Mouse (Mus musculus) forebrain, embryonic 13.5 days (tissue): ENCODE results near the gene Cbx6. TPM values are rescaled to one million over a fixed set of nuclear protein-coding genes. Genes with fewer than 3 reads are reported as not detected.
A peak's percentile ranks its signal among the peaks of the same experiment; 100 is the strongest.
"Not testable (repeated sequence)": the region's sequence is repeated elsewhere in the genome, so short reads cannot be mapped to it uniquely, and the experiment has no call there.

Experiments
- ATAC-seq: fragments of 200-750 bp; cut with Nextera tagmentation; 2 replicates; pipeline ENCODE4 v1.8.0; 2017
- H3K27ac ChIP-seq: fragments of 300-500 bp; sonication (generic); 2 replicates; pipeline ENCODE4 v1.5.1; 2015; ENCODE audit warnings: inconsistent platforms, mild to moderate bottlenecking, moderate library complexity
- H3K27me3 ChIP-seq: fragments of 300-500 bp; sonication (generic); 2 replicates; pipeline ENCODE4 v1.6.1; 2015; ENCODE audit warnings: mild to moderate bottlenecking, inconsistent platforms
- H3K36me3 ChIP-seq: fragments of 300-500 bp; sonication (generic); 2 replicates; pipeline ENCODE4 v1.6.1; 2015; ENCODE audit warnings: mild to moderate bottlenecking, inconsistent platforms; ENCODE audit not compliant: poor library complexity, severe bottlenecking
- H3K4me1 ChIP-seq: fragments of 300-500 bp; sonication (generic); 2 replicates; pipeline ENCODE4 v1.6.1; 2015; ENCODE audit warnings: inconsistent platforms
- H3K4me2 ChIP-seq: fragments of 300-500 bp; sonication (generic); 2 replicates; pipeline ENCODE4 v1.6.1; 2015; ENCODE audit warnings: inconsistent platforms, mild to moderate bottlenecking, moderate library complexity
- H3K4me3 ChIP-seq: fragments of 300-500 bp; sonication (generic); 2 replicates; pipeline ENCODE4 v1.5.1; 2015; ENCODE audit warnings: mild to moderate bottlenecking, inconsistent platforms
- H3K9ac ChIP-seq: fragments of 300-500 bp; sonication (generic); 2 replicates; pipeline ENCODE4 v1.6.1; 2015; ENCODE audit warnings: mild to moderate bottlenecking, inconsistent platforms
- H3K9me3 ChIP-seq: fragments of 300-500 bp; sonication (generic); replicated peaks from 2 replicates; pipeline ENCODE4 v1.6.1; 2016; ENCODE audit warnings: inconsistent platforms
- WGBS: fragments of 180-500 bp; shearing (Covaris S2); methylation state at CpG from one replicate; pipeline ENCODE4 v1.1.7; 2015; 5-methylcytosine and 5-hydroxymethylcytosine counted together
- polyA plus RNA-seq: library from polyadenylated mRNA; unstranded; fragments of >200 nt; fragmentation: Nextera tagmentation; extraction: Ambion mirVana; gene quantifications from 2 replicates; pipeline ENCODE4 v1.2.1, GENCODE M21; 2015

Gene Cbx6
- polyA plus RNA-seq, 1 experiment from 2014 or later = 39.0 TPM

DNA sequence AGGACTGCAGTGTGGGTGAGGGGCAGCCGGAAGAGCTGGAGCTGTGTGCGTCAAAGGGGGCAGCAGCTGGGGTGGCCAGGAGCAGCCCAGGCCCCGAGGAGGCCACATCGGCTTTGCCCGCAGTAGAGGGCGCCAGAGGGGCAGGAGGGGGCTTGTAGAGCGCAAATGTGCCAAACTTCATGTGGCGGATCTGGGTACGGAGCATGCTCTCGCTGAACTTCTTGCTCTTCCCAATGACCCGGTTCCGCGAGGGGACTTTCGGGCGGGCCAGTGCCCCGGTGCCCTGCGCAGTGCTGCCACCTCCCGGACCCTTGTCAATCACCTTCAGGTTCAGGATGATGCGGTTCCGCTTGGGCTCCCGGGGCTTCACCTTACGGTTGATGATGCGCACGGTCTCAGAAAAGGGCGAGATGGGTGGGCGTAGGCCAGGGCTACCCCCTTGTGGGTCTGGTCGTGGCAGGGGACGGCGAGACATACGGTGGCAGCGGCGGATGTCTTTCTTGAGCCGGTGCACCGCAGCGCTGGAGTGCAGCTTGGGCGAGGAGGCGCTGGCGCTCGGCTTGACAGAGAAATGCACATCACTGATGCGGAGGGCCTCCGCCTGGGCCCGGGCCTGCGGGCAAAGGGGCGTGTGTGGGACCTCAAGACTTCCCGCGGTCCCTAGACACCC is 6.0 kb downstream of the Cbx6 start:
- Histone ChIP-seq H3K27ac (peak overlapping the region; percentile 28; the same call in 1 of the 2 replicates), H3K4me2 (peak overlapping the region; percentile 16), H3K27me3 (no peaks in the 10 kb centered on the region), H3K4me3 (no peak overlapping the region), H3K36me3 (peaks cover 47% of the 10 kb centered on the region), H3K9me3 (no peaks in the 10 kb centered on the region), H3K9ac (peak overlapping the region; percentile 44; the same call in 1 of the 2 replicates), H3K4me1 (peaks cover 79% of the 10 kb centered on the region)
- ATAC-seq = no peak
- WGBS = 73% methylated on average over 46 of the region's 46 CpGs

DNA sequence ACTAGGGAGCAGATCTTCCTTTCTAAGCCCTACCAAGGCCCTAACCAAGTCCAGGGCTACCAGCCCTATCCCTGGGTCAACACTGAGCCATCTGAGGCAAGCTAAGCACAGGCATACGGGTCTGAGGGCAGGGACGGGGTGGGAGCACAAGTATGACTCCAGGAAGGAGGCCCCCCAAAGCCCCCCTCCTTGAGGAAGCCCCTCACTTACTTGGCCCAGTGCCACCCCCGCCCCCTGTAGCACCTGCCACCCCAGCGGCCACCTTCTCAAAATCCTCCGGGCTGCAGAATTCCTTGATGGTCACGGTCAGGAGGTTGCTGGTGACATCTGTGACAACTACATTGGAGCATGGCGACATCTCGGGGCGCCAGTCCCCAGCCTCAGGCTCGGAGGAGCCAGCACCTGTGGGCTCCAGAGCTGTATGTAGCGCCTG is 6.7 kb downstream of the Cbx6 start:
- ATAC-seq = no peak
- Histone ChIP-seq H3K27ac (peak overlapping the region; percentile 10; the same call in 1 of the 2 replicates), H3K4me1 (peaks cover 75% of the 10 kb centered on the region), H3K27me3 (no peaks in the 10 kb centered on the region), H3K4me3 (no peak overlapping the region), H3K4me2 (0 out of 2 replicates have a peak overlapping the region, but pooled peaks have one; percentile 4), H3K9ac (peak overlapping the region; percentile 44; the same call in 1 of the 2 replicates), H3K9me3 (no peaks in the 10 kb centered on the region), H3K36me3 (peaks cover 54% of the 10 kb centered on the region)
- 86% methylated on average over 11 of the region's 11 CpGs for WGBS

DNA sequence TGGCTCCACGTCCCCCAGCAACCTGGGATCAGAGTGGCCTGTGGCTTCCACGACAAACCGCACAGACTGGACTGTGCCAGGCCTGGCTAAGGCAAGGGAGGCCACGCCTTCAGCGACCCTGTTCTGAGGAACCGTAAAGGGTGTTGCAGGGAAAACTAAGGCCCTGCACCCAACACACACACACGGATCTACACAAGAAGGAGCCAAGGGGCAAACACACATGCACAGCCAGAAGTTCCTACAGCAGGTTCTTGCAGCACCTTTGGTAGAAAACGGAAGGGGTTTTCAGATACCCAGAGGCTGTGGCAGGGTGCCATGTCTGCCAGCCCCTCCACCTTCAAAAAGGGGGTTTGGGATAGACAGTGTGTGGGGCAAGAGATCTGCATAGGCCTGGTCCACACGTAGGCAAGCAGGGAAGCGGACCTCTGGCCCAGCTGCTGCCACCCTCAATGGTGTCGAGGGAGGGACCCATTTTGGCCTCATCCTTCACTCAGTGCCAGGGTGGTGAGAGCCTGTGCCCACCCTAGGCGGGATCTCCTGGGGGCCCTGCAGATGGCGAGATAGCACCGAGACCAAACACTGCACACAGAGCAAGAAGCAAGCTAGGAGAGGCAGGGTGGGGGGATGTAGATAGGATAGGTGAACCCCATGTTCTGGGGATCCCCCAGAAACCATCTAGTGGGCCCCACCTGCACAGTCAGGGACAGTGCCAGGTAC is 7.3 kb downstream of the Cbx6 start:
- peaks cover 75% of the 10 kb centered on the region for H3K4me1 ChIP-seq
- WGBS = 92% methylated on average over 14 of the region's 14 CpGs
- no peaks in the 10 kb centered on the region for H3K9me3 ChIP-seq
- peak overlapping the region; percentile 44 for H3K9ac ChIP-seq
- no peak overlapping the region for H3K4me3 ChIP-seq
- 0 out of 2 replicates have a peak overlapping the region, but pooled peaks have one; percentile 4 for H3K4me2 ChIP-seq
- peak overlapping the region; percentile 20 for H3K27ac ChIP-seq
- no peaks in the 10 kb centered on the region for H3K27me3 ChIP-seq
- no peak for ATAC-seq
- peaks cover 57% of the 10 kb centered on the region for H3K36me3 ChIP-seq

DNA sequence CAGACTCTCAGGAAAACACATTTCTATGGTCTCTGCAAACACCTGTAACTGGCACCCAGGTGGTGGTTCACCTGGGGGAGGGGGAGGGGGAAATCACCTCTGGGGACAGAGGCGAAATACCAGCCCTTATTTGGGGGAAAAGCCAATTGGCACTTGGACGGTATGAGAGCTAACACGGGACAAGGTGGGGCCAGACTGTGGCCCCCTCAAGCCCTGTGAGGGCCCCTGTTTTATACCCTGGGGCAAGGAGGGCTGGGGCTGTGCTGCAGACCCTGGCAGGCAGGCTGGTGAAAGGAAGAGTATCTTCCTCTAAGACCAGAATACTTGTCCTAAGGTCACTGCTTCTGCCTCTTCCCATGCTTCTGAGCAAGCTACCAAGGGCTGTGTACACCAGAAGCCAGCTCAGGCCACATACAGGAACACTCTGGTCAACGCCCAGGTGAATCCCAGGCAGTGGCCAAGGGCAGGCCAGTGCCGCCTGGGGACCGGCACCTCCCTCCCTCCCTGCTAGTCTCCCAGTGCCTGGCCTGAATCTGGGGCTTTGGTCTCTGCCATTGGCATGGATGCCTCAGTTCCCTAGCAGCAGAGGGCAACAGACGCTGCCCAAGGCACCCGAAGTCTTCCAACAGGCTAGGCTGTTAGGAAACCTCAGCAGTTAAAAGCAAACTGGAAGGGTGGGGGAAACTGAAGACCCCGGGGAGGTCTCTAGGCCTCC is 8.1 kb downstream of the Cbx6 start:
- H3K27ac ChIP-seq = no peak overlapping the region
- 89% methylated on average over 9 of the region's 9 CpGs for WGBS
- no peak for ATAC-seq
- H3K9ac ChIP-seq = peak overlapping the region; percentile 50
- no peak overlapping the region for H3K4me2 ChIP-seq
- H3K4me1 ChIP-seq = peaks cover 68% of the 10 kb centered on the region
- H3K9me3 ChIP-seq = no peaks in the 10 kb centered on the region
- no peak overlapping the region for H3K4me3 ChIP-seq
- H3K36me3 ChIP-seq = peaks cover 53% of the 10 kb centered on the region
- no peaks in the 10 kb centered on the region for H3K27me3 ChIP-seq

DNA sequence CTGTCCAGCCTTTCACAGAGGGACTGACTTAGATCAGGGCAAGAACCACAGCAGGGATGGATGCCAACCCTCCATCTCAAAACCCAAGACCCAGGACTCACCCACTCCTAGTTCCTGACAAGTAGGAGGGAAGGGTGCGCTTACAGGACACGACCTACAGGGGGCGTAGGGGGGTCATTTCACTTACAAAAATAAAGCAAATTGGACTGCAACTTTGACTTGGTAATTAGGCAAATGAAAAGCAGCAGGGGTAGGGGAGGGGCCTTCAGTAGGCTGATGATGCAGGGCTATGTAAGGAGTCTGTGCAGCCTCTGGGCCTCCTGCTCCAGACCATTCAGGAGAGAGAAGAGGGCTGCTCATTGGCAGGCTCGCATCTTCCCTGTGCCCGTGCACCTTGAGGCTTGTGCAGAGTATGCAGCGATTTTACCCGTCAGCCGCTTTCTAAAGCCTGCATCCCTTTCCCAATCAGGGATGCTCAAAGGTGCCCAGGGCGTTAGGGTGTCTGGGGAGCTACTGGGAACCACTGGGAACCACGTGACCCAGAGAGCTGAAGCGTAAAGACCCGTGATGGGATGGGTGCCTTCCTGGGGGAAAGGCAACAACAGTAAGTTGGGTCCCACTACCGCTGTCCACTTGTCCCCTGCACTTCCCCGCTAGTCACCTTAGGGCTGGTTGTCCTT is 9.2 kb downstream of the Cbx6 start:
- Histone ChIP-seq H3K4me3 (no peak overlapping the region), H3K4me1 (peaks cover 61% of the 10 kb centered on the region), H3K27me3 (no peaks in the 10 kb centered on the region), H3K36me3 (peaks cover 48% of the 10 kb centered on the region), H3K27ac (peak overlapping the region; percentile 26), H3K4me2 (0 out of 2 replicates have a peak overlapping the region, but pooled peaks have one; percentile 1), H3K9me3 (no peaks in the 10 kb centered on the region), H3K9ac (peak overlapping the region; percentile 18; the same call in 1 of the 2 replicates)
- ATAC-seq = peak; percentile 74
- 53% methylated on average over 14 of the region's 14 CpGs for WGBS

DNA sequence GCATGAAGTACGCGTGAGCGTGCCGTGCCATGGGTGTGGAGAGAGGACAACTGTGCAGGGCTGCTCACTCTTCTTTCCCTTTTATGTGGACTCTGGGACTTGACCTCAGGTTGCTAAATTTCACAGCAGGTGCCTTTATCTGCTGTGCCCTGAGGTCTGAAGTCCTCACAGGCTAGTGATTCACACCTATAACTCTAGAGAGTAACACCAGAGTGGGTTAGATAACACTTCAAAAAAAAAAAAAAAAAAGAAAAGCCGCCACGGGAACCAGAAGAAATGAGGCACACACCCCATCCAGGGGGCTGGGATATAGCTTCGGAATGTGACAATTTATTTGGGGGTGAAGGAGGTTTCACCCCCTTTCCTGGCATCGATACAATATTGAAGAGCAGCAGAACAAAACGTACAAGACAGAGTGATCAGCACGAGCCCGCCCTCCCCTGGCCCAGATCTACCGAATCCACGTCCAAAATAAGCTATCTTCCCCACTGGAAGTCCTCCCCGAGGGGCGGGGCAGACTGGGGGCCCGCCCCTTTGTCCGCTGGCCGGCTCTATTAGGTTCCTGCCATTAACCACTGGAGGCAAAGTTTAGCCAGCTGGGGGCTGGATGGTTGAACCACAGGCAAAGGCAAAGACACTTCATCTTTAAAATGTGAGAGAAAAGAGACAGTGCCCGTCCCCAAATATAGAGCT is 10.8 kb downstream of the Cbx6 start:
- peaks cover 45% of the 10 kb centered on the region for H3K4me1 ChIP-seq
- H3K9ac ChIP-seq = no peak overlapping the region
- H3K4me3 ChIP-seq = no peak overlapping the region
- H3K27me3 ChIP-seq = no peaks in the 10 kb centered on the region
- H3K4me2 ChIP-seq = no peak overlapping the region
- WGBS = 76% methylated on average over 19 of the region's 19 CpGs
- peaks cover 4% of the 10 kb centered on the region; the same call in 1 of the 2 replicates for H3K9me3 ChIP-seq
- ATAC-seq = no peak
- no peak overlapping the region for H3K27ac ChIP-seq
- peaks cover 42% of the 10 kb centered on the region for H3K36me3 ChIP-seq

DNA sequence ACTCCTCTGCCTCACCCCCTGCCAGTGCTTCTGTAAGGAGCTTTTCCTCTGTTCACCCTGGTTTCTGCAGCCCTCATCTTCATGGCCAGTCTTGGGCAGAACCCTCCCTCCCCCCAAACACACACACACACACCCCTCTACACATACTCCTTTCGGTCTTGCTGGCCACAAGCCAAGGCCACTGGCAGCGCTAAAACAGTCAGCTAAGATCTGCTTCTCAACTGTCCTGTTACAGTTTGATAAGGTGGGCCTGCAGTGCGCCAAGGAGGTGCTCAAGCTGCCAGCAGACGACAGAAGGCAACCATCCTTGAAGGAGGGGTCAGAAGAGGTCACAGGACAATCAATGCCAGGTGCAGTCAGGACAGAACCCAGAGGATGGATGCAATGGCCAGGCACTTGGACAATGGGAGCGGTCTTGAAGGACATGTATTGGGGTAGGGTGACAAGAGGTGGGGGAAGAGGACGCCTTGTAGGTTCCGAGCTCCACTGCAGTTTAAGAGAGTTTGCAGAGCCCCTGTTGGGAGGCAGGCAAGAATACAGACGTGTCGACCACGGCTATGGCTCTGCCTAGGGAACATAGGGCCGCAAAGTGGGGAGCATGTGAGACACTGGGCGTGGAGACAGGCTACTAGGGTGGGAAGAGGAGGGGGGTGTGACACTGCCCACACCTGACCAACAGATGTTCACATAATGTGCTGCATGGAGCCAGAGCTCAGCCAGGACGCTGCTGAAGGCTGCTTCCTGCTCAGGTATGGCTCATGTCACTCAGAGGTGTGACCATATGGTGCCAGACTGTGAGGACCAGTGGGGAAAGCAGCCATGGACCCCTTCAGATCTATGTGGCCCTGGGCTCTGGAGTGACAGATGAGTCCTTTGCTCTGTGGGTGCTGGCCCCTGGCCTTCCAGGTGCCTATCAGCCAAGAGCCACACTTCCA is 12.0 kb downstream of the Cbx6 start:
- peaks cover 30% of the 10 kb centered on the region for H3K36me3 ChIP-seq
- ATAC-seq = no peak

DNA sequence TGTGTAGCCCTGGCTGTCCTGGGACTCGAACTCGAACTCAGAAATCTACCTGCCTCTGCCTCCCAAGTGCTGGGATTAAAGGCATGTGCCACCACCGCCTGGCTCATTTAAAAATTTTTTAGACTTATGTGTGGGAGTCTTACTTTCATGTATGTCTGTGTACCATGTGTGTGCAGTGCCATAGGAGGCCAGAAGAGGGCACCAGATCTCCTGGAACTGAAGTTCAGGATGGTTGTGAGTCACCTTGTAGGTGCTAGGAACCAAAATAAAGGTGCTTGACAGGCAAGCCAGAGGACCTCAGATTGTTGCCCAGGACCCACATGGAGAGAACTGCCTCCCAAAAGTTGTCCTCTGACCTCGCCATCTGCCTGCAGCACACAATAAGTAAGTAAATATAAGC is 16.2 kb downstream of the Cbx6 start:
- Histone ChIP-seq H3K27me3 (no peaks in the 10 kb centered on the region), H3K4me1 (peaks cover 7% of the 10 kb centered on the region; the same call in 1 of the 2 replicates), H3K4me2 (no peak overlapping the region), H3K9me3 (peaks cover 9% of the 10 kb centered on the region; the same call in 1 of the 2 replicates), H3K9ac (no peak overlapping the region), H3K27ac (no peak overlapping the region), H3K4me3 (no peak overlapping the region), H3K36me3 (peaks cover 8% of the 10 kb centered on the region)
- 90% methylated on average over 4 of the region's 4 CpGs for WGBS
- no peak for ATAC-seq

More for the DNA sequence above, 12.0 kb downstream of the Cbx6 start:
- H3K9ac ChIP-seq = no peak overlapping the region
- peaks cover 33% of the 10 kb centered on the region for H3K4me1 ChIP-seq
- no peaks in the 10 kb centered on the region for H3K27me3 ChIP-seq
- H3K9me3 ChIP-seq = peaks cover 9% of the 10 kb centered on the region; the same call in 1 of the 2 replicates
- no peak overlapping the region for H3K4me3 ChIP-seq
- no peak overlapping the region for H3K4me2 ChIP-seq
- WGBS = 75% methylated on average over 13 of the region's 13 CpGs
- 0 out of 2 replicates have a peak overlapping the region, but pooled peaks have one; percentile 3 for H3K27ac ChIP-seq

DNA sequence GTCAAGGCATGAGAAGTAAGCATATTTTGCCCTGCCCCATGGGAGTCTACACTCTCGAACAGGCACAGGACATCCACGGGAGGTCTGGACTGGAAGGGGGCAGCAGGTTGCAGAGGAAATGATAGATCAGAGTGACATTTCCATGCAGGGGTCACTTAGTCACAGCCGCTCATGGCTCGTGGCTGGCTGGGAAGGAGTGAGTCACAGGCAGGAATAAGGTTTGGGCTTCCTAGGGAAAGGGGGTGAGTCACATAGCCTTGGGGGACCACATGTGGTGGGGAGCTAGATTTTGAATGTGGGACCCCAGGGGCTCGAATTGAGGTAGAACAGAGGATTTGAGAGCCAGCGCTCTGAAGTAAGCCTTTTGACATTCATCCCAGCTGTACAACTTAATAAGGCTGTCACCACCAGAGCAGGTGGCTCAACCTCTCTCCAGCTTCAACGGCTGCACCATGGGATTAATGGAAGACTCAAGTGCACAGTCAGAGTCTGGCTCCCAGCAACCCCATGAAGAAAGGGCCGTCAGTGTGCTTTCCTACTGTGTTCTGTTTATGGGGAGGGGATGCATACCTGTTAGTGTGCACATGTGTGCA is 20.7 kb downstream of the Cbx6 start:
- no peak overlapping the region for H3K4me3 ChIP-seq
- H3K4me2 ChIP-seq = no peak overlapping the region
- no peak overlapping the region for H3K9ac ChIP-seq
- H3K36me3 ChIP-seq = no peaks in the 10 kb centered on the region
- peaks cover 5% of the 10 kb centered on the region; the same call in 1 of the 2 replicates for H3K9me3 ChIP-seq
- ATAC-seq = no peak
- H3K4me1 ChIP-seq = no peaks in the 10 kb centered on the region
- H3K27ac ChIP-seq = no peak overlapping the region
- 57% methylated on average over 8 of the region's 8 CpGs for WGBS
- H3K27me3 ChIP-seq = peaks cover 8% of the 10 kb centered on the region; the same call in 1 of the 2 replicates

DNA sequence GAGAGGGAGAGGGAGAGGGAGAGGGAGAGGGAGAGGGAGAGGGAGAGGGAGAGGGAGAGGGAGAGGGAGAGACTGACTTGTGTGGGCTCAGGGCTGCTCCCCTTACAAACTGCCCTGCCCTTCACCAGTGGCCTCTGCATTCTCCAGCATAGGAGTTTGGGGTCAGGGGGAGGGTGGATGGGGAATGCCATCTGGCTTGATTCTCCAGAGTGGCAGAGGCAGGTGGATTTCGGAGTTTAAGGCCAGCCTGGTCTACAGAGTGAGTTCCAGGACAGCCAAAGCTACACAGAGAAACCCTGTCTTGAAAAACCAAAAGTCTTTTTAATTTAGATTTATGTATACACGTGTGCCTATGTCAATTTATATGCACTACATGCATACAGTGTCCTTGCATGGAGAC is 21.6 kb downstream of the Cbx6 start:
- ATAC-seq, H3K9ac ChIP-seq, H3K9me3 ChIP-seq, H3K27ac ChIP-seq, H3K36me3 ChIP-seq, H3K4me3 ChIP-seq, H3K4me2 ChIP-seq, H3K4me1 ChIP-seq: not testable (repeated sequence)
- WGBS = 72% methylated on average over 2 of the region's 2 CpGs
- peaks cover 11% of the 10 kb centered on the region; the same call in 1 of the 2 replicates for H3K27me3 ChIP-seq
